Mouse (Mus musculus): ENCODE data around the gene Prcd. TPM values are rescaled to one million over a fixed set of nuclear protein-coding genes. Genes with fewer than 3 reads are reported as not detected.

The Prcd gene
- polyA plus RNA-seq, 1 experiment from 2014 or later = 1.7 TPM

- ATAC-seq (replicated peaks; ENCODE audit: extremely low read depth, insufficient read depth, low FRiP score) = no peak
- H3K27me3 ChIP-seq (ENCODE audit: control insufficient read depth, insufficient read depth, low read length) = no peaks in the 10 kb centered on the region
- H3K9ac ChIP-seq (ENCODE audit: low read length) = no peak overlapping the region
- no peak overlapping the region for H3K27ac ChIP-seq (ENCODE audit: low read length)
- no peak overlapping the region for H3K4me3 ChIP-seq (ENCODE audit: low read length)
- no peaks in the 10 kb centered on the region for H3K36me3 ChIP-seq (ENCODE audit: control insufficient read depth, insufficient read depth)
- H3K4me2 ChIP-seq (ENCODE audit: low read depth, low read length) = no peak overlapping the region
- H3K4me1 ChIP-seq (ENCODE audit: control insufficient read depth, insufficient read depth, low read length) = no peaks in the 10 kb centered on the region
- H3K9me3 ChIP-seq (replicated peaks; ENCODE audit: control insufficient read depth, low read length) = no peaks in the 10 kb centered on the region
- 69% methylated on average over 9 of the region's 9 CpGs for WGBS
Observed at GRCm38 (mm10) chr11:116685729-116686128, 32.4 kb downstream of the Prcd start.

- H3K9ac ChIP-seq (ENCODE audit: low read length) = no peak overlapping the region
- no peak overlapping the region for H3K4me3 ChIP-seq (ENCODE audit: low read length)
- WGBS = 69% methylated on average over 8 of the region's 8 CpGs
- no peaks in the 10 kb centered on the region for H3K9me3 ChIP-seq (replicated peaks; ENCODE audit: control insufficient read depth, low read length)
- no peak for ATAC-seq (replicated peaks; ENCODE audit: extremely low read depth, insufficient read depth, low FRiP score)
- H3K4me1 ChIP-seq (ENCODE audit: control insufficient read depth, insufficient read depth, low read length) = no peaks in the 10 kb centered on the region
- H3K27me3 ChIP-seq (ENCODE audit: control insufficient read depth, insufficient read depth, low read length) = 0 out of 2 replicates have a peak, but pooled peaks cover 3% of the 10 kb centered on the region
- H3K27ac ChIP-seq (ENCODE audit: low read length) = no peak overlapping the region
- no peaks in the 10 kb centered on the region for H3K36me3 ChIP-seq (ENCODE audit: control insufficient read depth, insufficient read depth)
- H3K4me2 ChIP-seq (ENCODE audit: low read depth, low read length) = no peak overlapping the region
Observed at GRCm38 (mm10) chr11:116687897-116688296, 34.6 kb downstream of the Prcd start.

- Histone ChIP-seq H3K27me3 (ENCODE audit: control insufficient read depth, insufficient read depth, low read length) (peaks cover 16% of the 10 kb centered on the region), H3K9ac (ENCODE audit: low read length) (no peak overlapping the region), H3K36me3 (ENCODE audit: control insufficient read depth, insufficient read depth) (no peaks in the 10 kb centered on the region), H3K4me1 (ENCODE audit: control insufficient read depth, insufficient read depth, low read length) (peaks cover under 1% of the 10 kb centered on the region; the same call in 1 of the 2 replicates), H3K9me3 (replicated peaks; ENCODE audit: control insufficient read depth, low read length) (no peaks in the 10 kb centered on the region), H3K4me2 (ENCODE audit: low read depth, low read length) (no peak overlapping the region), H3K4me3 (ENCODE audit: low read length) (no peak overlapping the region), H3K27ac (ENCODE audit: low read length) (no peak overlapping the region)
- ATAC-seq (replicated peaks; ENCODE audit: extremely low read depth, insufficient read depth, low FRiP score) = no peak
- WGBS = 93% methylated on average over 10 of the region's 10 CpGs
Observed at GRCm38 (mm10) chr11:116689622-116690021, 36.3 kb downstream of the Prcd start.

- Histone ChIP-seq H3K4me1 (ENCODE audit: control insufficient read depth, insufficient read depth, low read length) (peaks cover 2% of the 10 kb centered on the region; the same call in 1 of the 2 replicates), H3K4me3 (ENCODE audit: low read length) (no peak overlapping the region), H3K27ac (ENCODE audit: low read length) (no peak overlapping the region), H3K4me2 (ENCODE audit: low read depth, low read length) (no peak overlapping the region), H3K36me3 (ENCODE audit: control insufficient read depth, insufficient read depth) (no peaks in the 10 kb centered on the region), H3K9ac (ENCODE audit: low read length) (no peak overlapping the region), H3K27me3 (ENCODE audit: control insufficient read depth, insufficient read depth, low read length) (peaks cover 29% of the 10 kb centered on the region), H3K9me3 (replicated peaks; ENCODE audit: control insufficient read depth, low read length) (no peaks in the 10 kb centered on the region)
- WGBS = 58% methylated on average over 18 of the region's 18 CpGs
- no peak for ATAC-seq (replicated peaks; ENCODE audit: extremely low read depth, insufficient read depth, low FRiP score)
Observed at GRCm38 (mm10) chr11:116690701-116691575, 37.6 kb downstream of the Prcd start.

- H3K27ac ChIP-seq (ENCODE audit: low read length) = no peak overlapping the region
- peak overlapping the region; percentile 83 for H3K4me2 ChIP-seq (ENCODE audit: low read depth, low read length)
- WGBS = 52% methylated on average over 4 of the region's 4 CpGs
- ATAC-seq (replicated peaks; ENCODE audit: extremely low read depth, insufficient read depth, low FRiP score) = no peak
- no peaks in the 10 kb centered on the region for H3K9me3 ChIP-seq (replicated peaks; ENCODE audit: control insufficient read depth, low read length)
- peaks cover 5% of the 10 kb centered on the region; the same call in 1 of the 2 replicates for H3K4me1 ChIP-seq (ENCODE audit: control insufficient read depth, insufficient read depth, low read length)
- peaks cover 35% of the 10 kb centered on the region for H3K27me3 ChIP-seq (ENCODE audit: control insufficient read depth, insufficient read depth, low read length)
- peak overlapping the region; percentile 73 for H3K9ac ChIP-seq (ENCODE audit: low read length)
- peak overlapping the region; percentile 52 for H3K4me3 ChIP-seq (ENCODE audit: low read length)
- no peaks in the 10 kb centered on the region for H3K36me3 ChIP-seq (ENCODE audit: control insufficient read depth, insufficient read depth)
Observed at GRCm38 (mm10) chr11:116693899-116694249, 40.5 kb downstream of the Prcd start.

- H3K4me3 ChIP-seq (ENCODE audit: low read length) = peak overlapping the region; percentile 52
- H3K9ac ChIP-seq (ENCODE audit: low read length) = peak overlapping the region; percentile 73
- H3K4me2 ChIP-seq (ENCODE audit: low read depth, low read length) = peak overlapping the region; percentile 83
- 2% methylated on average over 67 of the region's 73 CpGs for WGBS
- peaks cover 35% of the 10 kb centered on the region for H3K27me3 ChIP-seq (ENCODE audit: control insufficient read depth, insufficient read depth, low read length)
- peak; percentile 83 for ATAC-seq (replicated peaks; ENCODE audit: extremely low read depth, insufficient read depth, low FRiP score)
- no peak overlapping the region for H3K27ac ChIP-seq (ENCODE audit: low read length)
- no peaks in the 10 kb centered on the region for H3K36me3 ChIP-seq (ENCODE audit: control insufficient read depth, insufficient read depth)
- peaks cover 5% of the 10 kb centered on the region; the same call in 1 of the 2 replicates for H3K4me1 ChIP-seq (ENCODE audit: control insufficient read depth, insufficient read depth, low read length)
- H3K9me3 ChIP-seq (replicated peaks; ENCODE audit: control insufficient read depth, low read length) = no peaks in the 10 kb centered on the region
Observed at GRCm38 (mm10) chr11:116694250-116695193, 41.2 kb downstream of the Prcd start.

GRCm38 (mm10) chr11:116695194-116695880 is 42.0 kb downstream of the Prcd start:
- Histone ChIP-seq H3K27me3 (ENCODE audit: control insufficient read depth, insufficient read depth, low read length) (peaks cover 35% of the 10 kb centered on the region), H3K9me3 (replicated peaks; ENCODE audit: control insufficient read depth, low read length) (no peaks in the 10 kb centered on the region), H3K36me3 (ENCODE audit: control insufficient read depth, insufficient read depth) (no peaks in the 10 kb centered on the region), H3K4me2 (ENCODE audit: low read depth, low read length) (no peak overlapping the region), H3K27ac (ENCODE audit: low read length) (no peak overlapping the region), H3K9ac (ENCODE audit: low read length) (no peak overlapping the region), H3K4me1 (ENCODE audit: control insufficient read depth, insufficient read depth, low read length) (peaks cover 5% of the 10 kb centered on the region; the same call in 1 of the 2 replicates), H3K4me3 (ENCODE audit: low read length) (no peak overlapping the region)
- WGBS = 30% methylated on average over 23 of the region's 23 CpGs
- no peak for ATAC-seq (replicated peaks; ENCODE audit: extremely low read depth, insufficient read depth, low FRiP score)

GRCm38 (mm10) chr11:116696426-116696825 is 43.1 kb downstream of the Prcd start:
- H3K27ac ChIP-seq (ENCODE audit: low read length) = no peak overlapping the region
- H3K4me2 ChIP-seq (ENCODE audit: low read depth, low read length) = no peak overlapping the region
- no peak overlapping the region for H3K9ac ChIP-seq (ENCODE audit: low read length)
- peaks cover 35% of the 10 kb centered on the region for H3K27me3 ChIP-seq (ENCODE audit: control insufficient read depth, insufficient read depth, low read length)
- H3K4me1 ChIP-seq (ENCODE audit: control insufficient read depth, insufficient read depth, low read length) = peaks cover 8% of the 10 kb centered on the region
- WGBS = 79% methylated on average over 4 of the region's 4 CpGs
- no peaks in the 10 kb centered on the region for H3K36me3 ChIP-seq (ENCODE audit: control insufficient read depth, insufficient read depth)
- ATAC-seq (replicated peaks; ENCODE audit: extremely low read depth, insufficient read depth, low FRiP score) = no peak
- no peak overlapping the region for H3K4me3 ChIP-seq (ENCODE audit: low read length)
- no peaks in the 10 kb centered on the region for H3K9me3 ChIP-seq (replicated peaks; ENCODE audit: control insufficient read depth, low read length)
